24 mouse cellular contexts compared by ENCODE assay signal in genomic region chr15:77058566-77058965, GRCm38 (mm10). TPM values are rescaled to one million over a fixed set of nuclear protein-coding genes. Genes with fewer than 3 reads are reported as not detected.
DNase-seq lines count a peak whose midpoint lies in the region; ATAC-seq and TF ChIP-seq lines count a peak whose summit lies in the region.
"Had no signal": no experiment of that assay in that cellular context is flagged by ENCODE, and none has a peak within 500 bp of the region (broad histone marks: within the 10 kb centered on the region; RNA-seq: fewer than 3 reads in every experiment).

No protein-coding gene starts in this region.

- no peaks in the 10 kb centered on the region for H3K27me3 ChIP-seq in heart, embryonic 13.5 days (replicated peaks)
- H3K27me3 ChIP-seq in ES-Bruce4 (ENCODE audit: control insufficient read depth, insufficient read depth, low read length, poor library complexity, severe bottlenecking) (no peaks in the 10 kb centered on the region), Patski (no peaks in the 10 kb centered on the region)
- no peaks in the 10 kb centered on the region for H3K27me3 ChIP-seq in lung, postnatal 0 days (replicated peaks; ENCODE audit: insufficient read depth, low read length)
- H3K27me3 ChIP-seq: forebrain, embryonic 12.5 days; heart, embryonic 12.5 days had no signal

- 0 out of 2 replicates have a peak, but pooled peaks have one; percentile 26 for ATAC-seq in heart, embryonic 13.5 days (ENCODE audit: extremely low read depth, insufficient number of reproducible peaks, low FRiP score, low TSS enrichment)
- ATAC-seq in Patski, result no peak
- ATAC-seq in lung, postnatal 0 days, result no peak
- ATAC-seq: activated CD4-positive, CD25-positive, alpha-beta regulatory T cell, adult 4 months had no signal

- H3K4me2 ChIP-seq in heart, embryonic 13.5 days, result no peak overlapping the region
- H3K4me2 ChIP-seq in lung, postnatal 0 days (replicated peaks; ENCODE audit: low read depth, low read length), result no peak overlapping the region
- H3K4me2 ChIP-seq: forebrain, embryonic 12.5 days; heart, embryonic 12.5 days; hindbrain, embryonic 14.5 days had no signal

- H3K27ac ChIP-seq in heart, embryonic 13.5 days (replicated peaks), result no peak overlapping the region
- peak overlapping the region; percentile 69 for H3K27ac ChIP-seq in ES-Bruce4 (ENCODE audit: insufficient read depth, low read length)
- H3K27ac ChIP-seq in embryonic fibroblast, embryonic 13.5 days (ENCODE audit: insufficient read depth, low read length), result peak overlapping the region; percentile 42; the same call in 1 of the 2 replicates
- H3K27ac ChIP-seq in lung, postnatal 0 days (ENCODE audit: low read length), result no peak overlapping the region
- H3K27ac ChIP-seq: forebrain, embryonic 12.5 days; hindbrain, embryonic 14.5 days; stomach, postnatal 0 days had no signal

- peak; percentile 85 for TF ChIP-seq EP300 in ES-Bruce4 (IDR thresholded peaks at IDR 0.05; ENCODE audit: insufficient read depth, low read depth, low read length)
- TF ChIP-seq EP300 in lung, postnatal 0 days (IDR thresholded peaks at IDR 0.05), result no peak

- peaks cover 42% of the 10 kb centered on the region for H3K4me1 ChIP-seq in heart, embryonic 13.5 days
- H3K4me1 ChIP-seq in ES-Bruce4 (ENCODE audit: control insufficient read depth, insufficient read depth, low read length), result peaks cover 10% of the 10 kb centered on the region
- peaks cover 4% of the 10 kb centered on the region; the same call in 1 of the 2 replicates for H3K4me1 ChIP-seq in embryonic fibroblast, embryonic 13.5 days (ENCODE audit: control insufficient read depth, insufficient read depth, low read length)
- no peaks in the 10 kb centered on the region; the same call in 1 of the 2 replicates for H3K4me1 ChIP-seq in lung, postnatal 0 days (ENCODE audit: insufficient read depth, low read depth, low read length)

- POLR2A ChIA-PET in Patski (lab: Charles Lee), result no interaction called here

- no peak for DNase-seq in heart, adult 11 months
- peak; percentile 62 for DNase-seq in Patski (ENCODE audit: low read depth, low spot score)
- no peak for DNase-seq in spleen, postnatal 36 days (ENCODE audit: low spot score in 2 of 2)
- no peak for DNase-seq in layer of hippocampus, adult 11-12 months (ENCODE audit: low spot score)
- DNase-seq in lung, postnatal 0 days (ENCODE audit: low spot score), result no peak
- DNase-seq: adrenal gland, postnatal 14 days; cerebellum, adult 11-12 months; cerebellum, postnatal 25 days; embryo, embryonic 11 days; kidney, adult 11 months; lung, adult 18-20 months; retina, postnatal 1 day; right cerebral cortex, postnatal 4 days; thymus, postnatal 4 days had no signal

- no peak for TF ChIP-seq POLR2A in ES-Bruce4 (IDR thresholded peaks at IDR 0.05; ENCODE audit: insufficient read depth, low read length)
- no peak for TF ChIP-seq POLR2A in embryonic fibroblast, embryonic 13.5 days (IDR thresholded peaks at IDR 0.05; ENCODE audit: low read depth, low read length)

- CTCF ChIA-PET in Patski (lab: Charles Lee), result no interaction called here

- no peak overlapping the region for H3K4me3 ChIP-seq in heart, embryonic 13.5 days
- no peak overlapping the region for H3K4me3 ChIP-seq in ES-Bruce4 (ENCODE audit: low read depth, low read length)
- H3K4me3 ChIP-seq in embryonic fibroblast, embryonic 13.5 days (ENCODE audit: insufficient read depth, low read length), result no peak overlapping the region
- H3K4me3 ChIP-seq in lung, postnatal 0 days (ENCODE audit: low read depth, low read length), result no peak overlapping the region
- H3K4me3 ChIP-seq: forebrain, embryonic 12.5 days; heart, embryonic 12.5 days had no signal

- no peaks in the 10 kb centered on the region for H3K36me3 ChIP-seq in heart, embryonic 13.5 days
- H3K36me3 ChIP-seq in ES-Bruce4 (ENCODE audit: control insufficient read depth, insufficient read depth, low read length, poor library complexity, severe bottlenecking), result no peaks in the 10 kb centered on the region
- H3K36me3 ChIP-seq in lung, postnatal 0 days (ENCODE audit: insufficient read depth, low read length), result no peaks in the 10 kb centered on the region
- H3K36me3 ChIP-seq: forebrain, embryonic 12.5 days; heart, embryonic 12.5 days had no signal

- no peak overlapping the region for H3K9ac ChIP-seq in heart, embryonic 13.5 days
- H3K9ac ChIP-seq in ES-Bruce4 (ENCODE audit: low read depth, poor library complexity, severe bottlenecking), result no peak overlapping the region
- no peak overlapping the region for H3K9ac ChIP-seq in lung, postnatal 0 days (replicated peaks; ENCODE audit: low read depth)
- H3K9ac ChIP-seq: forebrain, embryonic 12.5 days; heart, embryonic 12.5 days; hindbrain, embryonic 14.5 days had no signal

- in situ Hi-C loops in Patski (cut with MboI; ENCODE audit: low pct_unique_long_range_greater_than_20kb), result no loop called here

- H3K9me3 ChIP-seq in heart, embryonic 13.5 days, result peaks cover 7% of the 10 kb centered on the region; the same call in 1 of the 2 replicates
- H3K9me3 ChIP-seq in ES-Bruce4 (replicated peaks; ENCODE audit: control insufficient read depth, insufficient read depth, low read length, poor library complexity, severe bottlenecking), result 0 out of 2 replicates have a peak, but pooled peaks cover 2% of the 10 kb centered on the region
- H3K9me3 ChIP-seq in lung, postnatal 0 days (ENCODE audit: low read length), result no peaks in the 10 kb centered on the region
- H3K9me3 ChIP-seq: forebrain, embryonic 12.5 days had no signal

- TF ChIP-seq CTCF in ES-Bruce4 (IDR thresholded peaks at IDR 0.05; ENCODE audit: low read depth, low read length), result no peak
- no peak for TF ChIP-seq CTCF in Patski (IDR thresholded peaks at IDR 0.05)
- no peak for TF ChIP-seq CTCF in embryonic fibroblast, embryonic 13.5 days (IDR thresholded peaks at IDR 0.05; ENCODE audit: borderline replicate concordance, insufficient read depth, low read length)
- TF ChIP-seq CTCF in lung, postnatal 0 days (IDR thresholded peaks at IDR 0.05), result no peak

RNA-seq across cellular contexts. Expression of gene Mb, which starts 8.1 kb away (rescaled TPM):
- 519 and 566 TPM in 2 replicates for polyA plus RNA-seq in heart, embryonic 13.5 days (2015; fragmentation: Nextera tagmentation; extraction: Ambion mirVana)
- polyA plus RNA-seq in ES-Bruce4 (2011; ENCODE audit: insufficient read depth, insufficient read length, low read depth, missing spikeins) (1.9 and 2.1 TPM in 2 replicates), Patski (2021) (not detected)
- not detected in 2 replicates for polyA plus RNA-seq in embryonic fibroblast, embryonic 13.5 days (2011; ENCODE audit: insufficient read length, low read depth, missing spikeins)
- polyA plus RNA-seq in lung, postnatal 0 days (2015; fragmentation: Nextera tagmentation; extraction: Ambion mirVana), result 0.84 and 1.1 TPM in 2 replicates
- polyA plus RNA-seq: activated CD4-positive, CD25-positive, alpha-beta regulatory T cell, adult 4 months; forebrain, embryonic 12.5 days had no signal

RNA-seq across cellular contexts. Expression of gene Apol6, which starts 14.0 kb away (rescaled TPM):
- 0.06 and 0.15 TPM in 2 replicates for polyA plus RNA-seq in heart, embryonic 13.5 days (2015; fragmentation: Nextera tagmentation; extraction: Ambion mirVana)
- polyA plus RNA-seq in ES-Bruce4 (2011; ENCODE audit: insufficient read depth, insufficient read length, low read depth, missing spikeins) (not detected in 2 replicates), Patski (2021) (0.05 TPM)
- polyA plus RNA-seq in embryonic fibroblast, embryonic 13.5 days (2011; ENCODE audit: insufficient read length, low read depth, missing spikeins), result 6.3 and 8.9 TPM in 2 replicates
- 0.10 TPM in 1 of 2 replicates, not detected in the other for polyA plus RNA-seq in lung, postnatal 0 days (2015; fragmentation: Nextera tagmentation; extraction: Ambion mirVana)
- polyA plus RNA-seq: activated CD4-positive, CD25-positive, alpha-beta regulatory T cell, adult 4 months; forebrain, embryonic 12.5 days; hindbrain, embryonic 14.5 days; kidney, embryonic 16.5 days; neural tube, embryonic 11.5 days had no signal

Comparison
In these comparisons a context has a peak if more than half of its experiments do, and no peak if none do; other contexts are left out.
1. H3K27ac ChIP-seq: peak in ES-Bruce4 (single experiment) and embryonic fibroblast, embryonic 13.5 days (single experiment); none in heart, embryonic 13.5 days (single experiment) and lung, postnatal 0 days (single experiment).
2. RNA of gene Mb, which starts 8.1 kb away (polyA plus RNA-seq): 519 to 566 TPM in heart, embryonic 13.5 days; 1.9 to 2.1 TPM in ES-Bruce4, not detected in embryonic fibroblast, embryonic 13.5 days, 0.84 to 1.1 TPM in lung, postnatal 0 days and not detected in Patski (single experiment); every median in the first group is over 100 times any median in the second.